Mouse (Mus musculus): ENCODE results near the gene Inka1. TPM values are rescaled to one million over a fixed set of nuclear protein-coding genes. Genes with fewer than 3 reads are reported as not detected.
A peak's percentile ranks its signal among the peaks of the same experiment; 100 is the strongest.
"Not testable (repeated sequence)": the region's sequence is repeated elsewhere in the genome, so short reads cannot be mapped to it uniquely, and the experiment has no call there.

The Inka1 gene
- total and polyA plus RNA-seq, 3 experiments, result 4.8 to 12.6 (median 8.3) TPM

GRCm38 (mm10) chr9:108020741-108021140, 35.1 kb upstream of the Inka1 start:
- H3K9ac ChIP-seq (ENCODE audit: low read depth, low read length), result no peak overlapping the region; the same call in 1 of the 2 replicates

GRCm38 (mm10) chr9:108017127-108017526, 31.4 kb upstream of the Inka1 start:
- 74% methylated on average over 3 of the region's 3 CpGs for WGBS
- H3K36me3 ChIP-seq (ENCODE audit: control insufficient read depth, insufficient read depth, low read length), result peaks cover 34% of the 10 kb centered on the region

More at GRCm38 (mm10) chr9:108020741-108021140, 35.1 kb upstream of the Inka1 start:
- no peak for DNase-seq
- TF ChIP-seq EP300 (IDR thresholded peaks at IDR 0.05; ENCODE audit: insufficient read depth, low read depth, low read length) (no peak), POLR2A (IDR thresholded peaks at IDR 0.05; ENCODE audit: insufficient read depth, low read depth, low read length) (no peak), CTCF (IDR thresholded peaks at IDR 0.05) (no peak)
- Histone ChIP-seq H3K27ac (peak overlapping the region; percentile 52), H3K79me2 (replicated peaks; ENCODE audit: control insufficient read depth, insufficient read depth, low read length) (peaks cover 6% of the 10 kb centered on the region), H3K4me1 (ENCODE audit: control insufficient read depth, insufficient read depth, low read length) (peaks cover 6% of the 10 kb centered on the region), H3K27me3 (ENCODE audit: control insufficient read depth, insufficient read depth, low read length) (no peaks in the 10 kb centered on the region), H3K36me3 (ENCODE audit: control insufficient read depth, insufficient read depth, low read length) (peaks cover 27% of the 10 kb centered on the region), H3K4me3 (no peak overlapping the region)
- WGBS, result 73% methylated on average over 1 of the region's 1 CpGs
- intact Hi-C loops (cut with DNase I), result no loop called here

GRCm38 (mm10) chr9:108013577-108013976, 27.9 kb upstream of the Inka1 start:
- TF ChIP-seq CTCF (IDR thresholded peaks at IDR 0.05), result peak; percentile 32
- intact Hi-C loops (cut with DNase I); H3K4me3 ChIP-seq; H3K9ac ChIP-seq (ENCODE audit: low read depth, low read length); H3K27ac ChIP-seq; DNase-seq; H3K27me3 ChIP-seq (ENCODE audit: control insufficient read depth, insufficient read depth, low read length); H3K79me2 ChIP-seq (replicated peaks; ENCODE audit: control insufficient read depth, insufficient read depth, low read length): not testable (repeated sequence)
- Histone ChIP-seq H3K36me3 (ENCODE audit: control insufficient read depth, insufficient read depth, low read length) (peaks cover 29% of the 10 kb centered on the region), H3K4me1 (ENCODE audit: control insufficient read depth, insufficient read depth, low read length) (peaks cover 15% of the 10 kb centered on the region)
- WGBS, result 92% methylated on average over 2 of the region's 2 CpGs

More at GRCm38 (mm10) chr9:108017127-108017526, 31.4 kb upstream of the Inka1 start:
- H3K4me3 ChIP-seq, result no peak overlapping the region
- no peak for TF ChIP-seq CTCF (IDR thresholded peaks at IDR 0.05)
- no peak for TF ChIP-seq EP300 (IDR thresholded peaks at IDR 0.05; ENCODE audit: insufficient read depth, low read depth, low read length)
- TF ChIP-seq POLR2A (IDR thresholded peaks at IDR 0.05; ENCODE audit: insufficient read depth, low read depth, low read length), result no peak
- no peak overlapping the region for H3K27ac ChIP-seq
- no peak for DNase-seq
- peaks cover 9% of the 10 kb centered on the region for H3K4me1 ChIP-seq (ENCODE audit: control insufficient read depth, insufficient read depth, low read length)
- peaks cover 4% of the 10 kb centered on the region for H3K79me2 ChIP-seq (replicated peaks; ENCODE audit: control insufficient read depth, insufficient read depth, low read length)
- no peak overlapping the region for H3K9ac ChIP-seq (ENCODE audit: low read depth, low read length)
- intact Hi-C loops (cut with DNase I), result no loop called here
- H3K27me3 ChIP-seq (ENCODE audit: control insufficient read depth, insufficient read depth, low read length), result no peaks in the 10 kb centered on the region

GRCm38 (mm10) chr9:108010385-108010784, 24.7 kb upstream of the Inka1 start:
- intact Hi-C loops (cut with DNase I), result no loop called here
- Histone ChIP-seq H3K79me2 (replicated peaks; ENCODE audit: control insufficient read depth, insufficient read depth, low read length) (peaks cover 17% of the 10 kb centered on the region), H3K9ac (ENCODE audit: low read depth, low read length) (no peak overlapping the region), H3K36me3 (ENCODE audit: control insufficient read depth, insufficient read depth, low read length) (peaks cover 23% of the 10 kb centered on the region), H3K27me3 (ENCODE audit: control insufficient read depth, insufficient read depth, low read length) (no peaks in the 10 kb centered on the region), H3K4me1 (ENCODE audit: control insufficient read depth, insufficient read depth, low read length) (peaks cover 17% of the 10 kb centered on the region), H3K4me3 (no peak overlapping the region), H3K27ac (no peak overlapping the region)
- DNase-seq, result no peak
- TF ChIP-seq POLR2A (IDR thresholded peaks at IDR 0.05; ENCODE audit: insufficient read depth, low read depth, low read length), result no peak
- no peak for TF ChIP-seq EP300 (IDR thresholded peaks at IDR 0.05; ENCODE audit: insufficient read depth, low read depth, low read length)
- TF ChIP-seq CTCF (IDR thresholded peaks at IDR 0.05), result no peak

- Histone ChIP-seq H3K9ac (ENCODE audit: low read depth, low read length) (no peak overlapping the region), H3K27me3 (ENCODE audit: control insufficient read depth, insufficient read depth, low read length) (no peaks in the 10 kb centered on the region), H3K27ac (no peak overlapping the region), H3K36me3 (ENCODE audit: control insufficient read depth, insufficient read depth, low read length) (peaks cover 26% of the 10 kb centered on the region), H3K4me3 (no peak overlapping the region), H3K4me1 (ENCODE audit: control insufficient read depth, insufficient read depth, low read length) (peaks cover 21% of the 10 kb centered on the region), H3K79me2 (replicated peaks; ENCODE audit: control insufficient read depth, insufficient read depth, low read length) (peaks cover 20% of the 10 kb centered on the region)
- intact Hi-C loops (cut with DNase I), result no loop called here
- WGBS, result 80% methylated on average over 5 of the region's 5 CpGs
- TF ChIP-seq EP300 (IDR thresholded peaks at IDR 0.05; ENCODE audit: insufficient read depth, low read depth, low read length) (no peak), CTCF (IDR thresholded peaks at IDR 0.05) (no peak), POLR2A (IDR thresholded peaks at IDR 0.05; ENCODE audit: insufficient read depth, low read depth, low read length) (no peak)
- no peak for DNase-seq
These were observed 22.4 kb upstream of the Inka1 start for GRCm38 (mm10) chr9:108008041-108008440.

- Histone ChIP-seq H3K9ac (ENCODE audit: low read depth, low read length) (peak overlapping the region; percentile 94), H3K27me3 (ENCODE audit: control insufficient read depth, insufficient read depth, low read length) (no peaks in the 10 kb centered on the region), H3K4me3 (peak overlapping the region; percentile 83), H3K27ac (peak overlapping the region; percentile 100), H3K79me2 (replicated peaks; ENCODE audit: control insufficient read depth, insufficient read depth, low read length) (peaks cover 17% of the 10 kb centered on the region), H3K36me3 (ENCODE audit: control insufficient read depth, insufficient read depth, low read length) (peaks cover 17% of the 10 kb centered on the region), H3K4me1 (ENCODE audit: control insufficient read depth, insufficient read depth, low read length) (peaks cover 11% of the 10 kb centered on the region)
- peak in 1 of 2 experiments; percentile 40 for DNase-seq
- intact Hi-C loops (cut with DNase I), result loop anchor here (5.0 kb wide), 1 partner anchor 41 kb away; no protein-coding TSS in a partner anchor
- 8% methylated on average over 8 of the region's 8 CpGs for WGBS
- TF ChIP-seq POLR2A (IDR thresholded peaks at IDR 0.05; ENCODE audit: insufficient read depth, low read depth, low read length), result no peak
- TF ChIP-seq CTCF (IDR thresholded peaks at IDR 0.05), result no peak
- TF ChIP-seq EP300 (IDR thresholded peaks at IDR 0.05; ENCODE audit: insufficient read depth, low read depth, low read length), result no peak
These were observed 17.8 kb upstream of the Inka1 start for GRCm38 (mm10) chr9:108003531-108003890.

All from heart, adult 2 months (tissue).